Mouse (Mus musculus): ENCODE measurements around the gene Ube2j1. TPM values are rescaled to one million over a fixed set of nuclear protein-coding genes. Genes with fewer than 3 reads are reported as not detected.

Ube2j1 gene
- polyA plus RNA-seq, 1 experiment from 2014 or later = 60.5 TPM

DNA sequence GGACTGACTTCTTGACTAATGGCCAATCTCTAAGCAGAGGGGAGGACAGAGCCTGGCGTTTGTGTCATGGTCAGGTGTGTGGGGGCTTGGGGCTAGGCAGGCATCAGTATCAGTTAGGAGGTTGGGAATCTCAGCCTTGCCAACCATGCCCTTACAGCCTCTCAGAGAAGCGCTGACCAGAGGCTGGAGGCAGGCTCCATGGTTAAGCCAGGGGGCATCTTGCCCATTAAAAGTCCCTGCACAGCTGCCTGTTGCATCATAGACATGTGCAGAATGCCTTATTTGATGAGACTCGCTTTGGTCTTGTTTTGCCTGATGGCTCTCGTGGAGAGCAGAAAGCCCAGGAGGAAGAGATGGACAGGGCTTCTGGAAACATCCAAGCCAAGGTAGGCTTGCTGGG is 31.8 kb downstream of the Ube2j1 start, which contains the start of gene Gabrr2:
Gene Gabrr2, plus strand, starts transcription at position 19 of the 400 bp plus-strand sequence.
- WGBS = 90% methylated on average over 4 of the region's 4 CpGs

DNA sequence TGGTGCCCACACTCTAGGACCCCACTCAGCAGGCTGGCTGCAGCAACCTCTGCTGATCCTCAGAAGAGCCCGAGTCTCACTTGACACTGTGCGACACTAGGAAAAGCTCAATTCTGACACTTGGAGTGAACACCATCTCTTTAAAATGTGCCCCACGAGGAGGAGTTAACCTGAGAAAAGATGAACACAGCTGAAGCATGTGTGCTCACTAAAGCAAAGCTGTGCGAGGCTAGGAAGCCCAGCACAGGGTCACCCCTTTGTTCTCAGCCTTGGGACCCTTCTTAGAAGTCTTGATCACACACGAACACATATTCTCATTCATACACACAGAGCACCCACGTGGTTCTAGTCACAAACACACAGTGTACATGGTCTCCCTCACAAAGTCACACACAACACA is 33.8 kb downstream of the Ube2j1 start:
- Histone ChIP-seq H3K4me3 (no peak overlapping the region), H3K9ac (no peak overlapping the region), H3K36me3 (no peaks in the 10 kb centered on the region), H3K27ac (no peak overlapping the region), H3K4me1 (replicated peaks) (no peaks in the 10 kb centered on the region), H3K27me3 (no peaks in the 10 kb centered on the region), H3K4me2 (no peak overlapping the region), H3K9me3 (no peaks in the 10 kb centered on the region)
- no peak for ATAC-seq (ENCODE audit: low FRiP score)
- 83% methylated on average over 6 of the region's 6 CpGs for WGBS

More for the DNA sequence above, 31.8 kb downstream of the Ube2j1 start, which contains the start of gene Gabrr2:
- ATAC-seq (ENCODE audit: low FRiP score) = no peak
- Histone ChIP-seq H3K4me2 (no peak within 1 kb of the TSS), H3K4me3 (no peak within 1 kb of the TSS), H3K9ac (no peak within 1 kb of the TSS), H3K9me3 (no peaks in the 10 kb centered on the region), H3K27me3 (no peaks in the 10 kb centered on the region), H3K27ac (no peak within 1 kb of the TSS), H3K4me1 (replicated peaks) (no peaks in the 10 kb centered on the region), H3K36me3 (no peaks in the 10 kb centered on the region)

GRCm38 (mm10) chr4:33066223-33066960 is 35.2 kb downstream of the Ube2j1 start:
- 74% methylated on average over 14 of the region's 14 CpGs for WGBS
- H3K4me2 ChIP-seq = no peak overlapping the region
- no peaks in the 10 kb centered on the region for H3K4me1 ChIP-seq (replicated peaks)
- H3K36me3 ChIP-seq = no peaks in the 10 kb centered on the region
- no peak overlapping the region for H3K4me3 ChIP-seq
- no peak overlapping the region for H3K9ac ChIP-seq
- no peak for ATAC-seq (ENCODE audit: low FRiP score)
- H3K27me3 ChIP-seq = no peaks in the 10 kb centered on the region
- H3K9me3 ChIP-seq = no peaks in the 10 kb centered on the region
- H3K27ac ChIP-seq = no peak overlapping the region

DNA sequence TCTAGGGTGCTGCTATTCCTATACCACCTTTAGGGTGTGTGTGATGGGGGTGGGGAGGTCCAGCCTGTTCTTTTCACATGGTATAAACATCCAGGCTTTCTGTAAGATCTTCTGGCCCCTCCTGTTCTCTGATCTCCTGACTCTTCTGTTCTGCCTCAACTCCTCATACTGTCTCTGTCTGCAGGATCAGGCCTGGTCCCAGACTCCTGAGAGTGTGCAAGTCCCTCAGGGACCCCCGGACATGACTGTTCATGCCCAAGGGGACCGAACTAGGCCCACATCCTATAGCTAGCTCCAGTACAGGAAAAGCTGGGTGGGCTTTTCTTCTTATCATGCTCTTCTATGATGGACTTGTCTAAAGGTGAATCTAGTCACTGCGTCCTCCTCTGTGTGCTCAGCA is 36.1 kb downstream of the Ube2j1 start:
- H3K9ac ChIP-seq = no peak overlapping the region
- no peaks in the 10 kb centered on the region for H3K36me3 ChIP-seq
- H3K4me2 ChIP-seq = no peak overlapping the region
- H3K4me3 ChIP-seq = no peak overlapping the region
- 94% methylated on average over 3 of the region's 3 CpGs for WGBS
- no peaks in the 10 kb centered on the region for H3K27me3 ChIP-seq
- no peak overlapping the region for H3K27ac ChIP-seq
- no peak for ATAC-seq (ENCODE audit: low FRiP score)
- H3K9me3 ChIP-seq = no peaks in the 10 kb centered on the region
- H3K4me1 ChIP-seq (replicated peaks) = no peaks in the 10 kb centered on the region

DNA sequence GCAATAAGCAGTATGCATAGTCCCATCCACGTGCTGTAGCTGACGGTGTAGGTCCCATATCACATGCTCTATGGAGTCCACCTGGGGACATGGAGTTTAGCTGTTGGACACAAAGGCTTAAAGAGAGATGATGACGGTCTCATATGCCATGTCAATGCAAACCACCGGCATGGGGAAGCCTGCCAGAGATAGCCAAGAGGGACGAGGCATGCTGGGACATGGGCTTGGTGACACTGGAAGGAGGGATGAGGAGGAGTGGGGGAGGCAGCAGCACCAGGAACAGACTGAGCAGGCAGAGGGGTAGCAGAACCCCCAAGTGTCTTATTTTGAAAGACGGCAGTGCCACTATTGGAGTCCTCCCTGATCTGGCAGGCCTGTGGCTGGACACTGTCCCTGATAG is 36.6 kb downstream of the Ube2j1 start:
- no peak for ATAC-seq (ENCODE audit: low FRiP score)
- no peak overlapping the region for H3K4me3 ChIP-seq
- H3K27ac ChIP-seq = no peak overlapping the region
- no peaks in the 10 kb centered on the region for H3K9me3 ChIP-seq
- WGBS = 92% methylated on average over 6 of the region's 6 CpGs
- H3K36me3 ChIP-seq = no peaks in the 10 kb centered on the region
- no peaks in the 10 kb centered on the region for H3K27me3 ChIP-seq
- H3K4me1 ChIP-seq (replicated peaks) = no peaks in the 10 kb centered on the region; the same call in 1 of the 2 replicates
- H3K9ac ChIP-seq = no peak overlapping the region
- H3K4me2 ChIP-seq = no peak overlapping the region

DNA sequence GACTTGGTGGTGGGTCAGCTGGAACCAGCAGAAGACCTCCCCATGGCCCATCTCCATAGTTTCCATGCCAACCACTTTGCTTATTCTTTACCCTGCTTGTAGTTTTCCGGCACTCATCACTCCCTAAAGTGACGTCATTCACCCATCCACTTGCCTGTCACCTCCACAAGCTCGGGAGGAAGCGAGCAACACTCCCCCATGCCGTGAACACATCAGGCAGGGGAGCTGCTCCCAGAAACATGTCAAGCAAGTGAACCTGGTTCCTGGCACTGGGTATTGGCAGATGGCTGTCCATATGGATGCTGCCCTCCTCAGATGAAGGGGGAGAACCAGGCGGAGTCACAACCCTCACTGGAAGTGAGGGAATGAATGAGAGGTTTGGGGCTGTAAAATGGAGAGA is 37.7 kb downstream of the Ube2j1 start:
- ATAC-seq (ENCODE audit: low FRiP score) = no peak
- Histone ChIP-seq H3K9me3 (no peaks in the 10 kb centered on the region), H3K4me2 (no peak overlapping the region), H3K27me3 (no peaks in the 10 kb centered on the region), H3K9ac (no peak overlapping the region), H3K27ac (no peak overlapping the region), H3K4me1 (replicated peaks) (no peaks in the 10 kb centered on the region; the same call in 1 of the 2 replicates), H3K4me3 (no peak overlapping the region), H3K36me3 (no peaks in the 10 kb centered on the region)
- WGBS = 78% methylated on average over 6 of the region's 6 CpGs

DNA sequence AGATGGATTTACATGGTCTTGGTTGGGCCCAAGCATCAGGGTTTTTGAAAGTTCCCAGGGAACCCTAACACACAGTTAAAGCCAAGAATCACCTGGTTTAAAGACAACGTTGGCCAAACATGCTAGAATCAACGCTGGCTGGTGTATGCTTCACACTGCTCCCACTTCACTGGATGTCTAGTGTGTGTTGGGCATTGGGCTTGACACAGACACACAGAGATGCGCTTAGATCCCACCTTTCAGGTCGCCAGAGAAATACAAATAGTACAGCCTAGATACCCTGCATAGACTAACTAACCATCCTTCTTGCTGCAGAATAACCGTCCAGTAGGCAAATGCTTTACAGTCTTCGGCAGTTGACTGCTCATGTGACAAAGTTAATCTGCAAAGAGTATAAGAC is 39.1 kb downstream of the Ube2j1 start:
- Histone ChIP-seq H3K4me3 (no peak overlapping the region), H3K27ac (no peak overlapping the region), H3K36me3 (no peaks in the 10 kb centered on the region), H3K9ac (no peak overlapping the region), H3K4me2 (no peak overlapping the region), H3K27me3 (no peaks in the 10 kb centered on the region), H3K4me1 (replicated peaks) (no peaks in the 10 kb centered on the region; the same call in 1 of the 2 replicates), H3K9me3 (no peaks in the 10 kb centered on the region)
- no peak for ATAC-seq (ENCODE audit: low FRiP score)
- WGBS = 94% methylated on average over 6 of the region's 6 CpGs

- H3K27me3 ChIP-seq = no peaks in the 10 kb centered on the region
- no peaks in the 10 kb centered on the region for H3K36me3 ChIP-seq
- H3K9me3 ChIP-seq = no peaks in the 10 kb centered on the region
- no peak for ATAC-seq (ENCODE audit: low FRiP score)
- H3K4me3 ChIP-seq = no peak overlapping the region
- no peak overlapping the region for H3K27ac ChIP-seq
- WGBS = 88% methylated on average over 6 of the region's 6 CpGs
- no peak overlapping the region for H3K4me2 ChIP-seq
- no peaks in the 10 kb centered on the region; the same call in 1 of the 2 replicates for H3K4me1 ChIP-seq (replicated peaks)
- H3K9ac ChIP-seq = no peak overlapping the region
Measured at GRCm38 (mm10) chr4:33071337-33071736, 40.1 kb downstream of the Ube2j1 start.

DNA sequence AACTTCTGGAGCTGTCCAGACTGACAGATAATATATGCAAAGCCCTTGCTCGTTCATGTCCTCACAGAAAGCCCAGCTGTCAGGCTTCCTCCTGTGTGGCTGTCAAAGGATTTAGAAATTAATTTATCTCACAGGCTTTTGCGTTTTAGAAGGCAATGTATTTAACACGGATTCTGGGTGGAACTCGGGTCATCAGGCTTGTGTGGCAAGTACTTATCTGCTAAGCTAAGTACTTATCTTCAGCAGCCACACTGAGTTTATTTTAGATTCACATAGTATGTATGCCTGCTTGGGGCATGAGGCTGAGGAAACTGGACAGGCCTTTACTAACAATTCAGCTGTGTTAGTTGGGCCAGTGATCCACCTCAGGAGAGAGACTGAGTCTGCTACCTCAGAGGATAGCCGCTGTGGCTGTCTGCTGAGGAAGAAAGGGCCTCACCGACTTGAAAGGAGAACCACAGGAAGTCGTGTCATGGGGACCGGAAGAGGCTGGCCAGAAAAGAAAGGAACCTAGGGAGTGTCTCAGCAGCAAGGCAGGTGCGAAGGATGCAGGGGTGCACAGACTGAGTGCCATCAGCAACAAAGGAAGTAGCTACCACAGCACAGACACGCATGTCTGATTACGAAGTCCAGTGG is 41.4 kb downstream of the Ube2j1 start:
- 49% methylated on average over 11 of the region's 11 CpGs for WGBS
- Histone ChIP-seq H3K4me3 (no peak overlapping the region), H3K9me3 (no peaks in the 10 kb centered on the region), H3K4me1 (replicated peaks) (no peaks in the 10 kb centered on the region; the same call in 1 of the 2 replicates), H3K27me3 (no peaks in the 10 kb centered on the region), H3K4me2 (no peak overlapping the region), H3K36me3 (no peaks in the 10 kb centered on the region), H3K27ac (no peak overlapping the region), H3K9ac (no peak overlapping the region)
- no peak for ATAC-seq (ENCODE audit: low FRiP score)

DNA sequence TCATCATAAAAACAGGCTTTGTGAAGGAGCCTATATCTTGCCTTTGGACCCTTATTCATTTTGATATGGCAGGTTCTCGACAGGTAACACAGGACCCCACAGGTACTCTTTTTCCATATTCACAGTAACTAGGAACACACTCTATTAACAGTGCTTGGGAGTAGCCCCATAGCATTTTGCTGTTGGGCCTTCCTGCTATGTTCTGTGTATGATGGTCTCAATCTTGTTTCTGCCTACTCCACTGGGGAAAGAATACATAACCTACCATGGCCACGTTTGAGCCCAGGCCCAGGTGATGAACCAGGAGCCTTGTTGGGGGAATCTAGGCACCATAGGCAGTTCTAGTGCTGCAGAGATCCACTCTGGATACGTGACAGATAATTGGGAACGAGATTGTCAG is 43.2 kb downstream of the Ube2j1 start:
- no peaks in the 10 kb centered on the region; the same call in 1 of the 2 replicates for H3K4me1 ChIP-seq (replicated peaks)
- ATAC-seq (ENCODE audit: low FRiP score) = no peak
- 85% methylated on average over 4 of the region's 4 CpGs for WGBS
- H3K9me3 ChIP-seq = no peaks in the 10 kb centered on the region
- H3K4me2 ChIP-seq = no peak overlapping the region
- H3K27ac ChIP-seq = no peak overlapping the region
- no peak overlapping the region for H3K9ac ChIP-seq
- no peaks in the 10 kb centered on the region for H3K36me3 ChIP-seq
- H3K4me3 ChIP-seq = no peak overlapping the region
- H3K27me3 ChIP-seq = no peaks in the 10 kb centered on the region

- H3K4me3 ChIP-seq = no peak overlapping the region
- no peak overlapping the region for H3K4me2 ChIP-seq
- WGBS = 77% methylated on average over 5 of the region's 5 CpGs
- ATAC-seq (ENCODE audit: low FRiP score) = no peak
- no peak overlapping the region for H3K27ac ChIP-seq
- no peaks in the 10 kb centered on the region; the same call in 1 of the 2 replicates for H3K4me1 ChIP-seq (replicated peaks)
- no peaks in the 10 kb centered on the region for H3K27me3 ChIP-seq
- H3K9ac ChIP-seq = no peak overlapping the region
- H3K9me3 ChIP-seq = no peaks in the 10 kb centered on the region
- H3K36me3 ChIP-seq = no peaks in the 10 kb centered on the region
Measured at GRCm38 (mm10) chr4:33074851-33075250, 43.6 kb downstream of the Ube2j1 start.

DNA sequence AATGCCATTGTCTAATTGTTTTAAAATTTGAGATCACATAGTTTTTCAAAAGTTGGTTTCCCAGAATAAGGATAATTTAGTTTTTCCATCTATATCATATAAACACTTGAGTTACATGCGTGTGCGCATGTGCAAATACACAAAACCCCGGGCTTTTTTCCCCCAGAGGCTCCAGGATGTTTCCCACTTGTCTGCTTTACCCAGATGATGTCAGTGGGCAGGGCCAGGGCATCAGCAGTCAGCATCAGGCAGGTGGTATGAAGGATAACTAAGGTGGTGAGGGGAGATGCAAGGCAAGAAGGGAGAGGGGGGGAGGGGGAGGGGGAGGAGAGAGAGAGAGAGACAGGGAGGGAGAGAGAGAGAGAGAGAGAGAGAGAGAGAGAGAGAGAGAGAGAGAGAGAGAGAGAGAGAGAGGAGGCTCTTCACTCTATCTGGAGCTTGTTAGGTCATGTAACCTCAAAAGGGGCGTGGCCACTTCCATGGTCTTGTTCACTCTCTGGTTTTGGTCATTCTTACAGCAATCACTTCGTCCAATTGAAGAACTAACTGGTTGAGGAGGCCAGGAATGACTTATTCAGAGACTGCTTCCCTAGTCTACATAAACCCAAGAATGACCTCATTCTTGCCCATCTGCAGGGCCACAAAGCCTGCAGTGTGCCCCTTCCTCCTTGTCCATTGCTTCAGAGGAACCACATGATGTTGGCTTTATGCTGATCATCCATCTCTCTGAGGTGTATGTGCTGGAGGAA is 44.7 kb downstream of the Ube2j1 start:
- H3K9me3 ChIP-seq = no peaks in the 10 kb centered on the region
- H3K36me3 ChIP-seq = no peaks in the 10 kb centered on the region
- no peak overlapping the region for H3K27ac ChIP-seq
- WGBS = 87% methylated on average over 5 of the region's 5 CpGs
- no peaks in the 10 kb centered on the region for H3K27me3 ChIP-seq
- H3K4me3 ChIP-seq = no peak overlapping the region
- H3K4me1 ChIP-seq (replicated peaks) = no peaks in the 10 kb centered on the region; the same call in 1 of the 2 replicates
- ATAC-seq (ENCODE audit: low FRiP score) = no peak
- no peak overlapping the region for H3K4me2 ChIP-seq
- no peak overlapping the region for H3K9ac ChIP-seq

Data from hindbrain, embryonic 13.5 days (tissue).